Mouse (Mus musculus): ENCODE measurements around the gene Sh2d1b1.

The Sh2d1b1 gene

GRCm38 (mm10) chr1:170325277-170325676, 48.2 kb downstream of the Sh2d1b1 start:
- DNase-seq: no peak

DNA sequence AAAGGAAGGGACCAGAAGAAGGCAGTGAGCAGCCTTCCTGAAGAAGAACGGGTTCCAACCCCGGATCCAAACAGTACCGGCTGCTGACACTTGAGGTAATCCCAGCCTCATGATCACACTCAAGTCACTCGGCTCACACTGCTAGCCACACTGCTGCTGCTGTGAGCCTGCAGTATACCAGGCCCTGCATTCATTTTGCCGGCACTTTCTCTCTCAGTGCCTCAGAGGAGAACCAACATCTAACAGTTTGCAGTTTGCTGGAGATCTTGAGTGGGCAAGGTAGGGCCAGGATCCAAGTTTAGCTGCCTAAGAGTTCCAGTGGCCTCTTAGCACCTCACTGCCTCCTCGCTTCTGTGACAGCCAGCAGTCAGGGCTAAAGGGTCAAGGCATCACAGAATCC, 54.8 kb downstream of the Sh2d1b1 start:
- no peak for DNase-seq

DNA sequence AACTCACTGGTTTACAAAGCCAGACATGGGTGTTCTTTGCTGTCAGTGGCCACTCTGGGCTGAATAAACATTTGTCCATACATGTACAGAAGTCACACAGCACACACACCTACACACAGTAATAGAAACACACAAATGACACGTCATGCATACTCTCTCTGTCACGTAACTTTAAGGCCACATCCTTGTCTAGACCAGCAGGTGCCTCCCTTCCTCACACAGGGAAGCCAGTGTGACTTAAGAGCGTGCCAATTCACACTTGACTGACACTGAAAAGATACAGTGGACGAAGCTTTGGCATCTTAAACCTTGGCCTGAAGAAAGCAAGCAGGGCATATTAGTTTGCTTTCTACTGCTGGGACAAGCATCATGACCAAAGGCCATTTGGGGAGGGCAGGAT, 55.7 kb downstream of the Sh2d1b1 start:
- DNase-seq: no peak
